Mouse (Mus musculus) cortical plate, adult 2 months (tissue): ENCODE results near the gene Leng8. TPM values are rescaled to one million over a fixed set of nuclear protein-coding genes. Genes with fewer than 3 reads are reported as not detected.

Experiments used
- H3K27ac ChIP-seq: fragments of 200-500 bp; 2 replicates; pipeline ENCODE4 v1.5.1; 2012; ENCODE audit warnings: low read length, control low read depth, inconsistent platforms; ENCODE audit not compliant: insufficient read depth
- H3K4me1 ChIP-seq: fragments of 200-500 bp; 2 replicates; pipeline ENCODE4 v1.6.1; 2011; ENCODE audit warnings: low read length; ENCODE audit not compliant: control insufficient read depth, insufficient read depth
- H3K4me3 ChIP-seq: fragments of 200-500 bp; 2 replicates; pipeline ENCODE4 v1.5.1; 2011; ENCODE audit warnings: mild to moderate bottlenecking, low read length, control low read depth; ENCODE audit not compliant: insufficient read depth
- CTCF ChIP-seq: fragments of 200-500 bp; IDR thresholded peaks from 2 replicates; pipeline ENCODE4 v1.5.1; 2011; ENCODE audit warnings: mild to moderate bottlenecking, control low read depth, low read length; ENCODE audit not compliant: insufficient read depth; ENCODE audit errors: extremely low read depth
- POLR2A ChIP-seq: fragments of 200-500 bp; IDR thresholded peaks from 2 replicates; pipeline ENCODE4 v1.6.1; 2011; ENCODE audit warnings: mild to moderate bottlenecking, low read length, control low read depth; ENCODE audit not compliant: insufficient read depth; ENCODE audit errors: extremely low read depth
- polyA plus RNA-seq: library from polyadenylated mRNA; depleted of rRNA; stranded (reverse); fragments of >200 nt; gene quantifications from 2 replicates; pipeline ENCODE4 v1.2.3, GENCODE M21; 2012

Leng8 gene
- polyA plus RNA-seq, 1 experiment, result 481 TPM

DNA sequence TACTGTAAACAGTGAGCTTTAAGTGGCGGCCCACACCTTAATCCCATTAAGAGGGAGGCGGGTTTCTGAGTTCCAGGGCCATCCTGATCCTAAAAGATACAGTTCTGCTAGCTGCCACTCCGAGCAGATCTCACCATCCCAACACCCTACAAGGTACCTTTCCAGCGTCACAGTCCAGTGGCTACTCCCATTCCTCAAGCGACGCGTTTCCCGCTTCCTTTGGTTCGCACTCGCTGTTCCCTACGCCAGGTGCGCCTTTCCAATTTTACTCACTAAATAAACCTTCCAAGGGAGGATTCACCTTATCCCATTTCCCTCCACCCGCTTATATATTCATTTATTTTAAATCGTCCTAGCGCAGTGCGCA, 452 bp upstream of the Leng8 start:
- TF ChIP-seq CTCF (no peak), POLR2A (no peak; the same call in 1 of the 2 replicates)
- Histone ChIP-seq H3K4me1 (peaks cover 4% of the 10 kb centered on the region; the same call in 1 of the 2 replicates), H3K4me3 (peak overlapping the region; percentile 85), H3K27ac (peak overlapping the region; percentile 65)

DNA sequence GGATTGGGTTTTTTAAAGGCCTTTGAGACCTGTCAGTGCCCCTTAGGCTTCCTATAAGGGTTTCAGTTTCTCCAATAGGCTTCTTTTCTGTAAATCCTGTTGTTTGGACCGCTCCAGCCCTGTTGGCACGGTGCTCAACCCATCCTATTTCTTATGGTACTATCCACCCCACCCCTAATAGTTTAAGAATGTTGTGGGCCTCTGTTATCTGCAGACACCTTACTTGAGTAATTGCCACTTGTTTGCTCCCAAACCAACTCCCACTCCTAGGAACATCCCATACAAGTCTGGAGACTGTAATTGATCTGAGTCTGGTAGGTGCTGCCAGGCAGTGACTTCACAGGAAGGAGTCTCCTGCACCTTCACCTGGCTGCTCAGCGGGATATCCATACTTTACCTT, 907 bp downstream of the Leng8 start:
- Histone ChIP-seq H3K27ac (peak overlapping the region; percentile 69), H3K4me1 (peaks cover 2% of the 10 kb centered on the region; the same call in 1 of the 2 replicates)
- no peak for TF ChIP-seq CTCF
- TF ChIP-seq POLR2A, result no peak

DNA sequence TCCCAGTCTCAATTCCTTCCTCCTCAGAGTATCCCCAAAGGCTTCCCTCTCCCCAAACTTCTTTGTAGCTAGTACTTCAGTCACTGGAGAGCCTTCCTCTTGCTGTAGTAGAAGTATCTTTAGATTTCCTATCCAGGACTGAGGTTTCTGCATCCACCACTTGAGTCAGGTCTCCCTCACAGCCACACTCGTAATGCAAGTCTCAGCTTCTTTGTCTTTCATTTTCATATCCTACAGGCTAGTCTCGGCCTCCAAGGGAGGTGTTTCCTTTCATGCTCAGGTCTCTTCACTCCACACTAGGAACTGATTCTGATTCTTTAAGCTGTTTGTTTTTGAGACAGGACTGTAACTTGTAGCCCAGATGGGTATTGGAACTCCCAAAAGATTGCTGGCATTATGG, 1.3 kb downstream of the Leng8 start:
- Histone ChIP-seq H3K27ac (no peak overlapping the region), H3K4me1 (peaks cover 2% of the 10 kb centered on the region; the same call in 1 of the 2 replicates), H3K4me3 (no peak overlapping the region; the same call in 1 of the 2 replicates)
- no peak for TF ChIP-seq CTCF
- no peak for TF ChIP-seq POLR2A

More for the DNA sequence above, 907 bp downstream of the Leng8 start:
- peak overlapping the region; percentile 85 for H3K4me3 ChIP-seq

DNA sequence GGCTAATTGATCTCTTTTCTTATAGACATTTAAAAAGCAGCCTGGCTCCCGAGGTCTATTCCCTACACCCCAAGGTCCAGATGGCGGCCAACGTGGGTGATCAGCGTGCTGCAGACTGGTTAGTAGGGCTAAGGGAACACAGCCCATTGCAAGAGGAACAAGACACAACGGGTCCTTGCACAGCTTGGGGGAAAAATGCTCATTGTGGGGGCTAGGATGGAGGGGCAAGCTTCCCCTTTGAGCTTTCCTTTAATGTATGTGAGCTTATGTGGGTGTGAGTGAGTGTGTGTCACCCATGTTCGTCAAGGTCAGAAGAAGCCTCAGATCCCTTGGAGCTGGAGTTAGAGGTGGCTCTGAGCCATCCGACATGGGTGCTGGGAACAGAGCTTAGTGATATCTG, 1.8 kb downstream of the Leng8 start:
- H3K4me1 ChIP-seq, result peaks cover 2% of the 10 kb centered on the region; the same call in 1 of the 2 replicates
- TF ChIP-seq CTCF (no peak), POLR2A (no peak)
- no peak overlapping the region for H3K27ac ChIP-seq
- no peak overlapping the region for H3K4me3 ChIP-seq

DNA sequence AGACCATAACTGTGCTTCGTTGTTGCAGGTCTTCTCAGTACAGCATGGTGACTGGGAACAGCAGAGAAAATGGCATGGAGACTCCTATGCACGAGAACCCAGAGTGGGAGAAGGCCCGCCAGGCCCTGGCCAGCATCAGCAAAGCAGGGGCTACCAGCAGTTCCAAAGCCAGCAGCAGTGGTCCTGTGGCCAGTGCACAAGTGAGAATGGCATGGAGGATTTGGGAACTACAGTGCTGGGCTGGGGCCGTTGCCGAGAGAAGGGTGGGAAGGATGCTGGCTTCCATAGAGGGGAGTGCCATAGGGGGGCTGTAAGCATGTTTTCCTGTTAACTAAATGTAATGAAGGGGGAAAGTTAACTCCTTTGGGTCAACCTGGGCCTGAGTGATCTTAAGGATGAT, 2.6 kb downstream of the Leng8 start:
- TF ChIP-seq POLR2A, result no peak
- TF ChIP-seq CTCF, result no peak
- H3K4me1 ChIP-seq, result peaks cover 2% of the 10 kb centered on the region; the same call in 1 of the 2 replicates
- no peak overlapping the region for H3K27ac ChIP-seq
- H3K4me3 ChIP-seq, result no peak overlapping the region

DNA sequence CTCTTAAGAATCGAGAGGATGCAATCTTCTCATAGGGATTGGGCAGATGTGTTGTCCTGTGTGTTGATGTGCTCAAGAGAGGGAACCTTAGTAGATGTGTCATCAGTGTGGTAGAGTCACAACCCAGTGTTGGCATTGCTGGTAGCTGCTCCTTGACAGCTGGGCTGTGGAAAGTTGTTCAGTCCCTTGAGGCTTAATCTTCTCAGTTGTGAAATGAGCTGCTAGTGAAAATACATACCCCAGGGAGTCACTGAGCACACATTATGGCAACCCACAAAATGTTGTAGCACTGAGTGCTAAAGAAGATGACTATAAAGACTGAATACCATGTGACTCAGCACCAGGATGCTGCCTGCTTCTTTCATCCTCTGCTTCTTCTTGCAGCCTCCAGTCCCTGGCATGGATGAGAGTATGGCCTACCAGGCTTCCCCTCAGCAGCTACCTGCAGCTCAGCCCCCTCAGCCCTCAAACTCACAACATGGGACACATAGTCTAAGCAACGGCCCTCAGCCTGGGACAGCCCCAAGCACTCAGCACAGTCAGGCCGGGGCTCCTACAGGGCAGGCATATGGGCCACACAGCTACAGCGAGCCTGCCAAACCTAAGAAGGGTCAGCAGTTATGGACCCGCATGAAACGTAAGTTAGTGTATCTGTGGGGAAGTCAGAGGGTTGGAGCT, 4.9 kb downstream of the Leng8 start:
- Histone ChIP-seq H3K4me1 (peaks cover 2% of the 10 kb centered on the region; the same call in 1 of the 2 replicates), H3K4me3 (no peak overlapping the region), H3K27ac (no peak overlapping the region)
- TF ChIP-seq POLR2A (no peak), CTCF (no peak)

DNA sequence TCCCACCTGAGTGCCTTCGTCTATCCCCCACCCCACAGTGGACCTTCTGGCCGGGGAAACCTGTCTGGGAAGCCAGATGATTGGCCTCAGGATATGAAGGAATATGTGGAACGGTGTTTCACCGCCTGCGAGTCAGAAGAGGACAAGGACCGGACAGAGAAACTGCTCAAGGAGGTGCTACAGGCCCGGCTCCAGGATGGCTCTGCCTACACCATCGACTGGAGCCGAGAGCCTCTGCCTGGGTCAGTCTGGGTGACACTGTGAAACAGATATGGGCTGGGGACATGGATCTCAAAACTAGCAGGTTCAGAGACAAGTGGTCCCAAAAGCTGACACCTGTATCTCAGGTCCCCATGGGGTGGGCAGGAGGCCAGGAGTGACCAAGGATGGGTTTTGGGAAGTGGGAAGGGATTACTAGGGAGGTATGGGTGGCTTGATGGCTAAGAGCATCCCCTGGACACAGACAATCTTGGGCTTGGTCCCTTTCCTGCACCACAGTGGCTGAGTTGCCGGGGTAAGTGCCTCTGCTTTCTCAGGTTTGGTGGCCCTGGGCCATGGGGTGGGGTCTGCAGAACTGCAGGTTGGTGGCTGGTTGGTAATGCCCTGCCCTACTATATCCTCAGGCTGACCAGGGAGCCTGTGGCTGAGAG, 6.1 kb downstream of the Leng8 start:
- Histone ChIP-seq H3K4me3 (no peak overlapping the region), H3K27ac (no peak overlapping the region), H3K4me1 (peaks cover 2% of the 10 kb centered on the region; the same call in 1 of the 2 replicates)
- TF ChIP-seq CTCF (no peak), POLR2A (no peak)

DNA sequence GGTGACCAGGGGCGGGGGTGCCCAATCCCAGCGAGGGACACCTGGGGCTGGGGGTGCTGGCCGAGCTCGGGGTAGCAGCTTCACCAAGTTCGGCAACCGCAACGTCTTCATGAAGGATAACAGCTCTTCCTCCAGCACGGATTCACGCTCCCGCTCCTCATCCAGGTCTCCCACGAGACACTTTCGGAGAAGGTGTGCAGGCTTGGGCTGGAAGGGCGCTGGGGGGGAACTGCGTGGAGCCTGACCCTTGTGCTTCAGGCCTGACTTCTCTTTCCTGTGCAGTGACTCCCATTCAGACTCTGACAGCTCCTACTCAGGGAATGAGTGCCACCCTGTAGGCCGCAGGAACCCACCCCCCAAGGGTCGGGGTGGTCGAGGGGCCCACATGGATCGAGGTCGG, 6.7 kb downstream of the Leng8 start:
- Histone ChIP-seq H3K4me1 (no peaks in the 10 kb centered on the region), H3K27ac (no peak overlapping the region), H3K4me3 (no peak overlapping the region)
- TF ChIP-seq CTCF (no peak), POLR2A (no peak)

DNA sequence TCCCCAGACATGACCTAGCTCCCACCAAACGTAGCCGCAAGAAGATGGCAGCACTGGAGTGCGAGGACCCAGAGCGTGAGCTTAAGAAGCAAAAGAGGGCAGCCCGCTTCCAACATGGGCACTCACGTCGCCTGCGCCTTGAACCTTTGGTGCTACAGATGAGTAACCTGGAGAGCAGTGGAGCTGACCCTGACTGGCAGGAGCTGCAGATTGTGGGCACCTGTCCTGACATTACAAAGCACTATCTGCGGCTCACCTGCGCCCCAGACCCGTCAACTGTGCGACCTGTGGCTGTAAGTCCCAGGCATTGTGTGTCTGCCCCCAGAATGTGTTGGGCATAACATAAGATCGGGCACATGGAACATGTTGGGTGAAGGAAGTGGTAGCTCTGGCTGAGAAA, 7.2 kb downstream of the Leng8 start:
- Histone ChIP-seq H3K4me1 (no peaks in the 10 kb centered on the region), H3K27ac (no peak overlapping the region), H3K4me3 (no peak overlapping the region)
- TF ChIP-seq CTCF, result no peak
- TF ChIP-seq POLR2A, result no peak
